Mouse (Mus musculus): Measurements from ENCODE around the gene Gm20388. TPM values are rescaled to one million over a fixed set of nuclear protein-coding genes. Genes with fewer than 3 reads are reported as not detected.
"Not testable (repeated sequence)": the region's sequence is repeated elsewhere in the genome, so short reads cannot be mapped to it uniquely, and the experiment has no call there.

Gm20388 gene
- polyA plus RNA-seq, 1 experiment, result 49.7 TPM

GRCm38 (mm10) chr8:120795944-120796635 is 885.4 kb downstream of the Gm20388 start:
- TF ChIP-seq POLR2A (IDR thresholded peaks at IDR 0.05; ENCODE audit: low read depth, low read length) (no peak), CTCF (conservative IDR thresholded peaks at IDR 0.05; ENCODE audit: insufficient read depth, insufficient read length, low read depth, low read length) (peak; percentile 95)
- Histone ChIP-seq H3K4me1 (ENCODE audit: control insufficient read depth, insufficient read depth, low read length) (no peaks in the 10 kb centered on the region), H3K4me3 (ENCODE audit: insufficient read depth, low read depth, low read length) (no peak overlapping the region), H3K27ac (ENCODE audit: insufficient read depth, low read depth, low read length) (no peak overlapping the region), H3K27me3 (replicated peaks; ENCODE audit: control insufficient read depth, insufficient read depth, low read length) (no peaks in the 10 kb centered on the region), H3K36me3 (ENCODE audit: control insufficient read depth, insufficient read depth, low read length) (no peaks in the 10 kb centered on the region)
- WGBS, result 55% methylated on average over 9 of the region's 9 CpGs
- DNase-seq, result peak; percentile 85

GRCm38 (mm10) chr8:120797019-120797727 is 886.5 kb downstream of the Gm20388 start:
- no peak overlapping the region for H3K4me3 ChIP-seq (ENCODE audit: insufficient read depth, low read depth, low read length)
- no peaks in the 10 kb centered on the region for H3K27me3 ChIP-seq (replicated peaks; ENCODE audit: control insufficient read depth, insufficient read depth, low read length)
- no peaks in the 10 kb centered on the region for H3K4me1 ChIP-seq (ENCODE audit: control insufficient read depth, insufficient read depth, low read length)
- DNase-seq, result no peak
- no peak for TF ChIP-seq CTCF (conservative IDR thresholded peaks at IDR 0.05; ENCODE audit: insufficient read depth, insufficient read length, low read depth, low read length)
- 80% methylated on average over 9 of the region's 9 CpGs for WGBS
- no peaks in the 10 kb centered on the region for H3K36me3 ChIP-seq (ENCODE audit: control insufficient read depth, insufficient read depth, low read length)
- H3K27ac ChIP-seq (ENCODE audit: insufficient read depth, low read depth, low read length), result no peak overlapping the region

DNA sequence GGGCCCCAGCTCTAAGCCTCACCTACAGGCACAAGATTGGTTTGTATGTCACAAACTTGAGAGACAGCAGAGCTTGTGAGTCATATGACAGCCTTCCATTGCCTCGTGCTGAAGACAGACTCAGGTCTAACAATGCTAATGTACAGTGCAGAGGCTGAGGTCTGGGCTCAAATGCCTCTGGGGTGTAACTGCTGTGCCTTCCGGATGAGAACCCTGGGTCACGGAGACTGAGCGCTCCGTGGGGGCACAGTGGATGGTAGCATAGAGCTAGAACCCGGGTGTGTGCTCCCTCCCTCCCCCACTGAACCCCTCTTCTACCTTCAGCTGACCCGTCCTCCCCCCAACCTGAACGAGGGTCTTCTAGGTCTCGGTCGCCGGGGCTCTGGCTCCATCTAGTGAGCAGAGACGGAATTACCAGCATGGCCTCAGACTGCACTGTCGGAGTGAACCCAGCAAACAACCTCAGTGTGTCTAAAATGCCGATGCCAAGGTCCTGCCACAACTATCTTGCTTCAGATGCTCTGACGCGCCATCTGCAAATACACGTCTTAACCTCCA is 889.7 kb downstream of the Gm20388 start:
- Histone ChIP-seq H3K27ac (ENCODE audit: insufficient read depth, low read depth, low read length) (no peak overlapping the region), H3K4me3 (ENCODE audit: insufficient read depth, low read depth, low read length) (no peak overlapping the region), H3K27me3 (replicated peaks; ENCODE audit: control insufficient read depth, insufficient read depth, low read length) (no peaks in the 10 kb centered on the region), H3K4me1 (ENCODE audit: control insufficient read depth, insufficient read depth, low read length) (peaks cover 16% of the 10 kb centered on the region), H3K36me3 (ENCODE audit: control insufficient read depth, insufficient read depth, low read length) (no peaks in the 10 kb centered on the region)
- WGBS, result 9% methylated on average over 17 of the region's 17 CpGs
- DNase-seq, result peak; percentile 59
- no peak for TF ChIP-seq POLR2A (IDR thresholded peaks at IDR 0.05; ENCODE audit: low read depth, low read length)
- TF ChIP-seq CTCF (conservative IDR thresholded peaks at IDR 0.05; ENCODE audit: insufficient read depth, insufficient read length, low read depth, low read length), result peak; percentile 83

- peaks cover 18% of the 10 kb centered on the region for H3K4me1 ChIP-seq (ENCODE audit: control insufficient read depth, insufficient read depth, low read length)
- WGBS, result 28% methylated on average over 6 of the region's 6 CpGs
- not testable (repeated sequence) for H3K4me3 ChIP-seq (ENCODE audit: insufficient read depth, low read depth, low read length); H3K27me3 ChIP-seq (replicated peaks; ENCODE audit: control insufficient read depth, insufficient read depth, low read length); H3K36me3 ChIP-seq (ENCODE audit: control insufficient read depth, insufficient read depth, low read length)
- peak; percentile 83 for DNase-seq
- peak overlapping the region; percentile 26 for H3K27ac ChIP-seq (ENCODE audit: insufficient read depth, low read depth, low read length)
Observed at GRCm38 (mm10) chr8:120803661-120804375, 893.2 kb downstream of the Gm20388 start.

DNA sequence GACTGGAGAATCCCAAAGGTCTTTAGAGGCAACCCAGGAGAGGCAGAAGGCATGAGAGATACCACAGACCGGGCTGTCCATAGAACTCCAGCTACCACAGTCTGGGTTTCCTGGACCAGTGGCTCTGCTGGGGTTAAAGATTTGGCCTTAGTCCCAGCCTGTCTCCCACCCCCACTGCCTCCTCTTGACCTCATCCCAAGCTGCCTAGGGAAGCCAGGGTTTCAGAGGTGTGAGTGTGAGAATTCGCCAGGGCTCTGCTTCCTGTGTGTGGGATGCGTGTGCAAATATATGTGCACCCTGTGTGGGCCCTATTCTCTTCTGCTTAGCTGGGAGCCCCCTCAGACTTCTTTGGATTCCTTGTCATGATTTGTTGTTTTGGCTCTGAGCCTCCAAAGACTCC is 894.1 kb downstream of the Gm20388 start:
- no peak for TF ChIP-seq POLR2A (IDR thresholded peaks at IDR 0.05; ENCODE audit: low read depth, low read length)
- TF ChIP-seq CTCF (conservative IDR thresholded peaks at IDR 0.05; ENCODE audit: insufficient read depth, insufficient read length, low read depth, low read length), result no peak
- no peak overlapping the region; the same call in 1 of the 2 replicates for H3K27ac ChIP-seq (ENCODE audit: insufficient read depth, low read depth, low read length)
- 57% methylated on average over 3 of the region's 3 CpGs for WGBS

DNA sequence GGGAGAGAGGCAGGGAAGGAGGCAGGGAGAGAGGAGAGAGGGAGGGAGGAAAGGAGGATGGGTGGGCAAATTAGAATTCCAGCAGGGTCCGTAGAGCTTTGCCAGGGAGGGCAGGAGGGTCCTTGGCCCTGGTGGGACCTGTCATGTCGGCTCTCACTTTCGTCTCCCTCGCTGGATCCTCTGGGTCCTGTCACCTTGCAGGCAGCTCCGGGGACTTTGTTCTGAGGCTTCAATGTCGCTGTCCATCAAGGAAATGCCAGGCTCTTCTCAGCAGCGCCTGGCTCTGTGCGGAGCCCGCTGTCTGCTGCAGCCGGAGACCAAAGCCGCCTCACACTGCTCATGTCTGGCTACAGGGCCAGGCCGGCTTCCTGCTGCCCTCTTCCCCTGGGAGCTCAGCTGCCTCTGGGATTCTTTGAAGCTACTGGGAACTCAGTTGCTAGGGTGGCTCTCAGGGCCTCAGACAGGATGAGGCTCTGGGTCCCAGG is 896.2 kb downstream of the Gm20388 start:
- H3K4me3 ChIP-seq (ENCODE audit: insufficient read depth, low read depth, low read length), result no peak overlapping the region
- 62% methylated on average over 12 of the region's 12 CpGs for WGBS
- DNase-seq, result no peak
- no peaks in the 10 kb centered on the region for H3K27me3 ChIP-seq (replicated peaks; ENCODE audit: control insufficient read depth, insufficient read depth, low read length)
- no peak for TF ChIP-seq POLR2A (IDR thresholded peaks at IDR 0.05; ENCODE audit: low read depth, low read length)
- no peak for TF ChIP-seq CTCF (conservative IDR thresholded peaks at IDR 0.05; ENCODE audit: insufficient read depth, insufficient read length, low read depth, low read length)
- peaks cover 18% of the 10 kb centered on the region for H3K4me1 ChIP-seq (ENCODE audit: control insufficient read depth, insufficient read depth, low read length)
- no peaks in the 10 kb centered on the region for H3K36me3 ChIP-seq (ENCODE audit: control insufficient read depth, insufficient read depth, low read length)
- no peak overlapping the region for H3K27ac ChIP-seq (ENCODE audit: insufficient read depth, low read depth, low read length)

More for the DNA sequence above, 894.1 kb downstream of the Gm20388 start:
- peaks cover 18% of the 10 kb centered on the region for H3K4me1 ChIP-seq (ENCODE audit: control insufficient read depth, insufficient read depth, low read length)
- H3K4me3 ChIP-seq (ENCODE audit: insufficient read depth, low read depth, low read length), result no peak overlapping the region
- no peaks in the 10 kb centered on the region for H3K36me3 ChIP-seq (ENCODE audit: control insufficient read depth, insufficient read depth, low read length)
- no peak for DNase-seq
- H3K27me3 ChIP-seq (replicated peaks; ENCODE audit: control insufficient read depth, insufficient read depth, low read length), result no peaks in the 10 kb centered on the region

- no peak overlapping the region for H3K27ac ChIP-seq (ENCODE audit: insufficient read depth, low read depth, low read length)
- DNase-seq, result peak; percentile 55
- WGBS, result 36% methylated on average over 6 of the region's 6 CpGs
- H3K4me1 ChIP-seq (ENCODE audit: control insufficient read depth, insufficient read depth, low read length), result peaks cover 18% of the 10 kb centered on the region
- TF ChIP-seq CTCF (conservative IDR thresholded peaks at IDR 0.05; ENCODE audit: insufficient read depth, insufficient read length, low read depth, low read length) (no peak; the same call in 1 of the 2 replicates), POLR2A (IDR thresholded peaks at IDR 0.05; ENCODE audit: low read depth, low read length) (no peak)
- no peaks in the 10 kb centered on the region for H3K27me3 ChIP-seq (replicated peaks; ENCODE audit: control insufficient read depth, insufficient read depth, low read length)
- no peak overlapping the region for H3K4me3 ChIP-seq (ENCODE audit: insufficient read depth, low read depth, low read length)
- no peaks in the 10 kb centered on the region for H3K36me3 ChIP-seq (ENCODE audit: control insufficient read depth, insufficient read depth, low read length)
Observed at GRCm38 (mm10) chr8:120807719-120808118, 897.1 kb downstream of the Gm20388 start.

Data from kidney, adult 2 months (tissue).